Mouse (Mus musculus): ENCODE results near the gene Itih3. TPM values are rescaled to one million over a fixed set of nuclear protein-coding genes. Genes with fewer than 3 reads are reported as not detected.

Itih3 gene
- 1.6 and 1.9 TPM in 2 replicates for polyA plus RNA-seq (2015; fragmentation: Nextera tagmentation; extraction: Ambion mirVana)

GRCm38 (mm10) chr14:30923375-30924105 lies at the start of gene Itih3:
TSS of gene Itih3 (minus strand) at chr14:30923760.

GRCm38 (mm10) chr14:30951154-30951825 lies 27.7 kb upstream of the Itih3 start, which contains the start of gene Nek4:
TSS of gene Nek4 (plus strand) at chr14:30951377.

GRCm38 (mm10) chr14:30943038-30943437 lies 19.5 kb upstream of the Itih3 start, which contains the start of gene Itih1:
TSS of gene Itih1 (minus strand) at chr14:30943289.

GRCm38 (mm10) chr14:30886204-30886603 lies 37.4 kb downstream of the Itih3 start, which contains the start of gene Itih4:
TSS of gene Itih4 (plus strand) at chr14:30886476.

GRCm38 (mm10) chr14:30878958-30879571 lies 44.5 kb downstream of the Itih3 start, which contains the start of gene Mustn1:
TSS of gene Mustn1 (plus strand) at chr14:30879200.

Other genes starting within 250 kb of the Itih3 start
- gene Sfmbt1, start 208.9 kb downstream of the Itih3 start, polyA plus RNA-seq (2015; fragmentation: Nextera tagmentation; extraction: Ambion mirVana) = 12.4 and 12.8 TPM in 2 replicates
- 11.7 and 12.6 TPM in 2 replicates for gene Tmem110, start 98.2 kb downstream of the Itih3 start, polyA plus RNA-seq (2015; fragmentation: Nextera tagmentation; extraction: Ambion mirVana)
- gene Mustn1, start 44.6 kb downstream of the Itih3 start, polyA plus RNA-seq (2015; fragmentation: Nextera tagmentation; extraction: Ambion mirVana) = 1.8 and 2.4 TPM in 2 replicates
- gene Itih4, start 37.3 kb downstream of the Itih3 start, polyA plus RNA-seq (2015; fragmentation: Nextera tagmentation; extraction: Ambion mirVana) = 0.12 and 0.29 TPM in 2 replicates
- 0.05 TPM in 1 of 2 replicates, not detected in the other for gene Itih1, start 19.5 kb upstream of the Itih3 start, polyA plus RNA-seq (2015; fragmentation: Nextera tagmentation; extraction: Ambion mirVana)
- 2.8 and 4.1 TPM in 2 replicates for gene Nek4, start 27.6 kb upstream of the Itih3 start, polyA plus RNA-seq (2015; fragmentation: Nextera tagmentation; extraction: Ambion mirVana)
- gene Glt8d1, start 77.6 kb upstream of the Itih3 start, polyA plus RNA-seq (2015; fragmentation: Nextera tagmentation; extraction: Ambion mirVana) = 20.8 and 29.2 TPM in 2 replicates
- gene Spcs1, start 77.9 kb upstream of the Itih3 start, polyA plus RNA-seq (2015; fragmentation: Nextera tagmentation; extraction: Ambion mirVana) = 311 and 313 TPM in 2 replicates
- gene Pbrm1, start 95.4 kb upstream of the Itih3 start, polyA plus RNA-seq (2015; fragmentation: Nextera tagmentation; extraction: Ambion mirVana) = 64.9 and 65.8 TPM in 2 replicates
- 135 and 137 TPM in 2 replicates for gene Gnl3, start 95.4 kb upstream of the Itih3 start, polyA plus RNA-seq (2015; fragmentation: Nextera tagmentation; extraction: Ambion mirVana)
- gene Smim4, start 205.2 kb upstream of the Itih3 start, polyA plus RNA-seq (2015; fragmentation: Nextera tagmentation; extraction: Ambion mirVana) = 136 and 138 TPM in 2 replicates
- gene Nt5dc2, start 207.3 kb upstream of the Itih3 start, polyA plus RNA-seq (2015; fragmentation: Nextera tagmentation; extraction: Ambion mirVana) = 88.3 and 97.0 TPM in 2 replicates
- gene Stab1, start 244.9 kb upstream of the Itih3 start, polyA plus RNA-seq (2015; fragmentation: Nextera tagmentation; extraction: Ambion mirVana) = 28.7 and 37.1 TPM in 2 replicates

All from spleen, postnatal 0 days (tissue).